Mouse (Mus musculus) ovary, postnatal 10 days (tissue): ENCODE measurements around the gene Ankrd49.

Source experiments
- DNase-seq: peaks from one replicate; pipeline ENCODE4 v3.0.0; 2022; ENCODE audit warnings: low spot score

Gene Ankrd49

DNA sequence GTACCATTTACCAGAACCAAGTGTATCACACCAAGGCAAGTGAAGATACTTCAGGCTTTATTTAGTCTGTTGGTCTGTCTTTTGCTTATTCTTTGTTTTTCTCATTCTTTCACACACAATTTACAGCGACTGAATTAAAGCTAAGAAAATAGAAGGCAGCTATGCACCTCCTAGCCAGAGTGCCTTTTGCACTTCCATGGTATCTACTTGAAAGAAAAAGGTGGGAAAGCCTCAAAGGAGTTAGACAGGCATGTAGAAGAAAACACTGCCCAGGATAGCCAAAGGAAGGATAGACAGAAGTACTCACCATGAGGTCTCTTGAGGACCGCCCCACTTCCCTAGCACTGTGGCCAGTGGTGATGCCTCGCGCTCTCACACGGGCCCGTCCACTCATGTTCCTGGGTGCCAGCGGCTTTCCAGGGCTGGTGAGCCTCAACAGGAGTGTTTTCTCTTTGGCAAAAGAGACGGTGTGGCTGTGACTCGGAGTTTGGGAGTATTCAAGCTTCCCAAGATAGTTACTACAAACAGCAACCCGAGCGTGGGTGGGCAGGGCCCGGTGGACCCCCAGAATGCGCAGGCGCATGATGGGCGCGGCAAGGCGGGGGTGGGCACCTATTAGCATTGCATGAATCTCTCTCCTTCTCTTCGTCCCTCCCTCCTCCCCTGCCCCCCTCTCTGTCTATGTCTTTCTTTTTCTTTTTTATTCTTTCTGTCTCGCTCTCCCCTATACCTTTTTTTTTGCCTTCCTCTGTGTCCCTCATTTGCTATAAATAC, 44.3 kb downstream of the Ankrd49 start, which contains the start of gene Piwil4:
Piwil4 (minus strand) TSS at position 583 of the 774 bp plus-strand sequence.
- no peak for DNase-seq

DNA sequence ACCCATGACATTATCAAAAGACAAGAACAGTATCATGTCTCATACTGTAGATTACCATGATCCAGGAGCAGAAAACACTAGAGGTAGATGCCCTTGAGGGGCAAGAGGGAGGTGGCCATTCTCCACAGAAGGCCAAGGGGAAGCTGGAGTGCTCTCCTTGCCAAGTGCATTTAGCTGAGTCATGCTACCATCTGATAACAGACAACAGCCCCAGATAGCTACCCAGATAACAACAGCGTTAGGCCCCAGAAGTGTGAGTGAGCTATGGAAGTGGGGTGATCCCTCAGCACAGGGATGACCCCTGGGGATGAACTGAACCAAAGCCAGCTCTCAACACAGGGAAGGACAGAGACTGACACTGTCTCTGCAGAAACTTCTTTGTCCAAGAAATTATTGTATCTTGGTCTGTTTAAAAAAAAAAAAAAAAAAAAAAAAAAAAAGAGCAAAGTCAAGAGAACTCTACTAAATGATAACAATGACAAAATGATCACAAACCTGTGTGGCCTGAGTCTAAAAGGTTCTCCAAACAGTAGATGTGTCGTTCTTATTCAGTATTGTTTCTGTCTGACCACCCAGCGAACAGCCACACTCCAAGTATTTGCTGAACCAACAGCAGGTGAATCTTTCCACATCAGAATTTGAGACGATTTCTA, 45.0 kb downstream of the Ankrd49 start:
- no peak for DNase-seq

DNA sequence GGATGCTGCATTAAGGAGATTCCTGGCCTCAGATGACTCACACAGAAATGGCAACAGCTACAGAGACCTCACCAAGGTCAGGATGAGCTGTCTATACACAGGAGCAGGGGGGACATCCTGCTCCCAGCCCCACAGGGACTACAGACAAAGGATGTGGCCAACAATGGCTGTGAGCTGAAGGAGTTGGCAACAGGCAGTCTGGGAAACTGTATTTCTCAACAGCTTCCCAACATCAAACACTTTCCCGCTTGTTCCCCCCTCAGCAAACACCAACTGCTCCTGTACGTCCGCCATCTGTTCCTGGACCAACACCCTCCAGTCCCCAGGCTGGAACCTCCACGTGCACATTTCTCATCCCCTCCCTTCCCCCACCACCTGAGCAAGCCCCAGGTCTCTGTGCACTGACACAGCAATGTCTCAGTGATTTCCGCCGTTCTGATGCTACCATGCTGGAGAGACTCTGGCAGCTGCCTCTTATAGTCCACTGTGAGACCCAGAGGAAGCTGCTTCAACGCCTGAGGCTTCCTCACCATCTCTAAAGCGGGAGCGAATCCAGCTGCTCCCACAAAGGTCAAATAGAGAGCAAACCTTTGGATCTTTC, 53.6 kb downstream of the Ankrd49 start:
- no peak for DNase-seq
